Mouse (Mus musculus): ENCODE measurements around the gene Adk. TPM values are rescaled to one million over a fixed set of nuclear protein-coding genes. Genes with fewer than 3 reads are reported as not detected.

Gene Adk
- total RNA-seq, 1 experiment = 164 TPM

- in situ Hi-C loops (cut with MboI; ENCODE audit: low sequenced_read_pairs in 2 of 2, unreplicated experiment in 2 of 2) = no loop called here
- H3K27ac ChIP-seq (ENCODE audit: insufficient read depth, low read depth, low read length, poor library complexity, severe bottlenecking) = no peak overlapping the region
Observed at GRCm38 (mm10) chr14:21078511-21078910, 26.1 kb downstream of the Adk start.

DNA sequence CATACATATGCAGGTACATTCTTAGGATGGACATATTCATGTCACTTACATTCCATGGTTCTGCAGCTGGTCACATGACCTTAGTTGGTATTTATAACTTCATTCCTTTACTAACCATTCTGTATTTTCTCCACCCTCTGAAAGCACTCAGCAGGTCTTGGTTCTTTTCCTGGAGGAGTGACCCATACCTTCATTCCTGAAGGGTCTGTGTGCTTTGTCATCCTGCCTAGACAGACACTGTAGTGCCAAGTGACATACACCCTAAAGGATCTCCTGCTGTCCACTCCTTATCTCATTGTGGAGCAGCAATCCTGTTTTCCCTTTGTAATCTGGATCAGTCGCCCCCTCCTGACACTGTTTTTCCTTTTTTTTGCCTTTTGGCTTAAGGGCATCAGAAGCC lies 30.4 kb downstream of the Adk start:
- no peak for DNase-seq (ENCODE audit: low read depth, low spot score)
- H3K4me3 ChIP-seq (ENCODE audit: insufficient read depth in 1 of 2, low read depth in 1 of 2, low read length in 2 of 2, poor library complexity in 1 of 2, severe bottlenecking in 1 of 2) = no peak overlapping the region
- peaks cover 4 to 5% of the 10 kb centered on the region in 2 experiments for H3K4me1 ChIP-seq (ENCODE audit: control insufficient read depth in 2 of 2, insufficient read depth in 2 of 2, low read length in 2 of 2, poor library complexity in 1 of 2)
- H3K27ac ChIP-seq (ENCODE audit: insufficient read depth, low read depth, low read length, poor library complexity, severe bottlenecking) = no peak overlapping the region
- TF ChIP-seq ZNF384 (IDR thresholded peaks at IDR 0.05; ENCODE audit: low read depth, low read length) (no peak), MAFK (IDR thresholded peaks at IDR 0.05; ENCODE audit: insufficient read depth, low read depth, low read length) (no peak), ZC3H11A (IDR thresholded peaks at IDR 0.05; ENCODE audit: borderline replicate concordance, low read depth, low read length) (no peak), CHD2 (IDR thresholded peaks at IDR 0.05; ENCODE audit: low read depth, low read length) (no peak), HCFC1 (IDR thresholded peaks at IDR 0.05; ENCODE audit: borderline replicate concordance, insufficient read depth, low read length) (no peak)
- in situ Hi-C loops (cut with MboI; ENCODE audit: low sequenced_read_pairs in 2 of 2, unreplicated experiment in 2 of 2) = loop anchor here in 1 of 2 experiments (10.0 kb wide), 1 partner anchor 62 kb away; no protein-coding TSS in a partner anchor
- H3K9ac ChIP-seq (ENCODE audit: insufficient read depth, low read depth, low read length, poor library complexity, severe bottlenecking) = no peak overlapping the region
- no peaks in the 10 kb centered on the region for H3K9me3 ChIP-seq (ENCODE audit: control insufficient read depth, insufficient read depth, low read depth, low read length)
- no peaks in the 10 kb centered on the region for H3K36me3 ChIP-seq (ENCODE audit: control insufficient read depth, insufficient read depth, low read length, poor library complexity, severe bottlenecking)

More at GRCm38 (mm10) chr14:21078511-21078910, 26.1 kb downstream of the Adk start:
- no peaks in the 10 kb centered on the region for H3K36me3 ChIP-seq (ENCODE audit: control insufficient read depth, insufficient read depth, low read length, poor library complexity, severe bottlenecking)
- no peak overlapping the region for H3K9ac ChIP-seq (ENCODE audit: insufficient read depth, low read depth, low read length, poor library complexity, severe bottlenecking)
- no peak for TF ChIP-seq ZC3H11A (IDR thresholded peaks at IDR 0.05; ENCODE audit: borderline replicate concordance, low read depth, low read length)
- TF ChIP-seq CHD2 (IDR thresholded peaks at IDR 0.05; ENCODE audit: low read depth, low read length) = no peak
- no peak for TF ChIP-seq HCFC1 (IDR thresholded peaks at IDR 0.05; ENCODE audit: borderline replicate concordance, insufficient read depth, low read length)
- TF ChIP-seq ZNF384 (IDR thresholded peaks at IDR 0.05; ENCODE audit: low read depth, low read length) = no peak
- no peak for TF ChIP-seq MAFK (IDR thresholded peaks at IDR 0.05; ENCODE audit: insufficient read depth, low read depth, low read length)
- DNase-seq (ENCODE audit: low read depth, low spot score) = no peak
- peaks cover 0 to 4% of the 10 kb centered on the region in 2 experiments; a peak in 1 of 4 replicates for H3K4me1 ChIP-seq (ENCODE audit: control insufficient read depth in 2 of 2, insufficient read depth in 2 of 2, low read length in 2 of 2, poor library complexity in 1 of 2)
- no peaks in the 10 kb centered on the region for H3K9me3 ChIP-seq (ENCODE audit: control insufficient read depth, insufficient read depth, low read depth, low read length)
- H3K4me3 ChIP-seq (ENCODE audit: insufficient read depth in 1 of 2, low read depth in 1 of 2, low read length in 2 of 2, poor library complexity in 1 of 2, severe bottlenecking in 1 of 2) = no peak overlapping the region

- Histone ChIP-seq H3K4me1 (ENCODE audit: control insufficient read depth in 2 of 2, insufficient read depth in 2 of 2, low read length in 2 of 2, poor library complexity in 1 of 2) (peaks cover 7 to 12% of the 10 kb centered on the region in 2 experiments), H3K27ac (ENCODE audit: insufficient read depth, low read depth, low read length, poor library complexity, severe bottlenecking) (no peak overlapping the region)
- in situ Hi-C loops (cut with MboI; ENCODE audit: low sequenced_read_pairs in 2 of 2, unreplicated experiment in 2 of 2) = loop anchor here in 1 of 2 experiments (10.0 kb wide), 1 partner anchor 59 kb away; no protein-coding TSS in a partner anchor
Observed at GRCm38 (mm10) chr14:21085666-21086065, 33.3 kb downstream of the Adk start.

GRCm38 (mm10) chr14:21086106-21086505 lies 33.7 kb downstream of the Adk start:
- Histone ChIP-seq H3K27ac (ENCODE audit: insufficient read depth, low read depth, low read length, poor library complexity, severe bottlenecking) (no peak overlapping the region), H3K9me3 (ENCODE audit: control insufficient read depth, insufficient read depth, low read depth, low read length) (no peaks in the 10 kb centered on the region), H3K4me3 (ENCODE audit: insufficient read depth in 1 of 2, low read depth in 1 of 2, low read length in 2 of 2, poor library complexity in 1 of 2, severe bottlenecking in 1 of 2) (no peak overlapping the region), H3K36me3 (ENCODE audit: control insufficient read depth, insufficient read depth, low read length, poor library complexity, severe bottlenecking) (no peaks in the 10 kb centered on the region), H3K9ac (ENCODE audit: insufficient read depth, low read depth, low read length, poor library complexity, severe bottlenecking) (no peak overlapping the region), H3K4me1 (ENCODE audit: control insufficient read depth in 2 of 2, insufficient read depth in 2 of 2, low read length in 2 of 2, poor library complexity in 1 of 2) (peaks cover 7 to 12% of the 10 kb centered on the region in 2 experiments)
- no peak for DNase-seq (ENCODE audit: low read depth, low spot score)
- no peak for TF ChIP-seq ZC3H11A (IDR thresholded peaks at IDR 0.05; ENCODE audit: borderline replicate concordance, low read depth, low read length)
- TF ChIP-seq MAFK (IDR thresholded peaks at IDR 0.05; ENCODE audit: insufficient read depth, low read depth, low read length) = no peak
- TF ChIP-seq HCFC1 (IDR thresholded peaks at IDR 0.05; ENCODE audit: borderline replicate concordance, insufficient read depth, low read length) = no peak
- no peak for TF ChIP-seq ZNF384 (IDR thresholded peaks at IDR 0.05; ENCODE audit: low read depth, low read length)
- TF ChIP-seq CHD2 (IDR thresholded peaks at IDR 0.05; ENCODE audit: low read depth, low read length) = no peak
- in situ Hi-C loops (cut with MboI; ENCODE audit: low sequenced_read_pairs in 2 of 2, unreplicated experiment in 2 of 2) = loop anchor here in 1 of 2 experiments (10.0 kb wide), 1 partner anchor 59 kb away; no protein-coding TSS in a partner anchor

More at GRCm38 (mm10) chr14:21085666-21086065, 33.3 kb downstream of the Adk start:
- no peak for DNase-seq (ENCODE audit: low read depth, low spot score)
- H3K9me3 ChIP-seq (ENCODE audit: control insufficient read depth, insufficient read depth, low read depth, low read length) = no peaks in the 10 kb centered on the region
- TF ChIP-seq ZC3H11A (IDR thresholded peaks at IDR 0.05; ENCODE audit: borderline replicate concordance, low read depth, low read length) (no peak), HCFC1 (IDR thresholded peaks at IDR 0.05; ENCODE audit: borderline replicate concordance, insufficient read depth, low read length) (no peak), CHD2 (IDR thresholded peaks at IDR 0.05; ENCODE audit: low read depth, low read length) (no peak), MAFK (IDR thresholded peaks at IDR 0.05; ENCODE audit: insufficient read depth, low read depth, low read length) (no peak), ZNF384 (IDR thresholded peaks at IDR 0.05; ENCODE audit: low read depth, low read length) (no peak)
- H3K9ac ChIP-seq (ENCODE audit: insufficient read depth, low read depth, low read length, poor library complexity, severe bottlenecking) = no peak overlapping the region
- H3K36me3 ChIP-seq (ENCODE audit: control insufficient read depth, insufficient read depth, low read length, poor library complexity, severe bottlenecking) = no peaks in the 10 kb centered on the region
- H3K4me3 ChIP-seq (ENCODE audit: insufficient read depth in 1 of 2, low read depth in 1 of 2, low read length in 2 of 2, poor library complexity in 1 of 2, severe bottlenecking in 1 of 2) = no peak overlapping the region
